ENCODE assay signal across 18 mouse cellular contexts in the genomic region with DNA sequence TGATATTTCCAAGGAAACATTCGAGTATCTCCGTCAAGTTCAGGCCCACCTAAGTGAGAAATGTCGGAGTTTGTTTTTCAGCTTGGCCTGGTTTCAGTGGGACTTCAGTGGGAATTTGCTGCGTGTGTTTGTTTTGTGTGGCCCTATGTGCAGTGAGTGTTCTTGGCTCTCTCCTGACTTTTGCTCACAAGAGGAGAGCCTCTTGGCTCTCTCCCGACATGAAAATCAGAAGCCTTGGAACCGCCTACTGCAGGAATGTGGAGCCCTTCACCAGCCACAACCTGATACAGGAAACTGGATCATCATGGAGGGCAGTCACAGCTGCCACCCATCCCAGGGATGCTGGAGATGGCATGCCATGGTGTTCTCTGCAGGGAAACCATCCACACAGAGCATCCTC.
DNase-seq lines count a peak whose midpoint lies in the region; ATAC-seq and TF ChIP-seq lines count a peak whose summit lies in the region.
"Had no signal": no experiment of that assay in that cellular context is flagged by ENCODE, and none has a peak within 500 bp of the region (broad histone marks: within the 10 kb centered on the region; RNA-seq: fewer than 3 reads in every experiment).

No protein-coding gene starts in this region.

- no peak overlapping the region for H3K4me3 ChIP-seq in gastrocnemius, adult 2 months
- no peak overlapping the region for H3K4me3 ChIP-seq in lung, postnatal 0 days (ENCODE audit: low read depth, low read length)
- H3K4me3 ChIP-seq in liver, embryonic 11.5 days (ENCODE audit: low read depth, low read length), result no peak overlapping the region
- H3K4me3 ChIP-seq: forebrain, embryonic 15.5 days; hindbrain, embryonic 12.5 days; hindbrain, embryonic 15.5 days had no signal

- DNase-seq in gastrocnemius, adult 2 months, result no peak
- DNase-seq in gastrocnemius, adult 8-10 months (ENCODE audit: low spot score in 2 of 2), result no peak
- peak; percentile 42 for DNase-seq in lung, postnatal 0 days (ENCODE audit: low spot score)
- peak; percentile 16 for DNase-seq in lung, postnatal 25 days (ENCODE audit: low spot score)
- DNase-seq in right cerebral cortex, postnatal 36 days (ENCODE audit: low spot score in 2 of 2), result no peak
- DNase-seq in liver, embryonic 11.5 days (ENCODE audit: low spot score), result no peak
- DNase-seq: adrenal gland, adult 8-10 months; adrenal gland, postnatal 25 days; cerebellum, adult 18-20 months; cerebellum, adult 9-10 months; cerebellum, postnatal 14 days; gastrocnemius, postnatal 14 days; heart, adult 11 months had no signal

- H3K36me3 ChIP-seq in lung, postnatal 0 days (ENCODE audit: insufficient read depth, low read length), result no peaks in the 10 kb centered on the region
- no peaks in the 10 kb centered on the region for H3K36me3 ChIP-seq in liver, embryonic 11.5 days (ENCODE audit: control insufficient read depth, insufficient read depth, low read length)
- H3K36me3 ChIP-seq: forebrain, embryonic 15.5 days; hindbrain, embryonic 12.5 days; hindbrain, embryonic 15.5 days had no signal

- intact Hi-C loops in gastrocnemius, adult 2 months (cut with DNase I), result no loop called here

- H3K27ac ChIP-seq in gastrocnemius, adult 2 months, result peak overlapping the region; percentile 20; the same call in 1 of the 2 replicates
- no peak overlapping the region for H3K27ac ChIP-seq in lung, postnatal 0 days (ENCODE audit: low read length)
- no peak overlapping the region for H3K27ac ChIP-seq in liver, embryonic 11.5 days (ENCODE audit: low read depth, low read length)
- H3K27ac ChIP-seq: forebrain, embryonic 15.5 days; hindbrain, embryonic 12.5 days; hindbrain, embryonic 15.5 days had no signal

- no peak overlapping the region for H3K4me2 ChIP-seq in lung, postnatal 0 days (replicated peaks; ENCODE audit: low read depth, low read length)
- no peak overlapping the region for H3K4me2 ChIP-seq in liver, embryonic 11.5 days
- H3K4me2 ChIP-seq: forebrain, embryonic 15.5 days; heart, embryonic 11.5 days; hindbrain, embryonic 12.5 days; hindbrain, embryonic 15.5 days had no signal

- H3K9me3 ChIP-seq in lung, postnatal 0 days (ENCODE audit: low read length), result no peaks in the 10 kb centered on the region
- no peaks in the 10 kb centered on the region for H3K9me3 ChIP-seq in liver, embryonic 11.5 days (ENCODE audit: control insufficient read depth, low read length)
- H3K9me3 ChIP-seq: forebrain, embryonic 15.5 days; hindbrain, embryonic 12.5 days; hindbrain, embryonic 15.5 days had no signal

- peak; percentile 76 for ATAC-seq in lung, postnatal 0 days
- no peak for ATAC-seq in liver, embryonic 11.5 days (replicated peaks; ENCODE audit: low FRiP score)
- ATAC-seq: activated CD4-positive, CD25-positive, alpha-beta regulatory T cell, adult 4 months; forebrain, embryonic 15.5 days had no signal

- H3K27me3 ChIP-seq in lung, postnatal 0 days (replicated peaks; ENCODE audit: insufficient read depth, low read length), result no peaks in the 10 kb centered on the region
- H3K27me3 ChIP-seq in liver, embryonic 11.5 days (replicated peaks; ENCODE audit: control insufficient read depth, insufficient read depth, low read length), result no peaks in the 10 kb centered on the region
- H3K27me3 ChIP-seq: hindbrain, embryonic 15.5 days had no signal

- 37% methylated on average over 6 of the region's 6 CpGs for WGBS in lung, postnatal 0 days
- 81% methylated on average over 6 of the region's 6 CpGs for WGBS in liver, embryonic 11.5 days

- no peak for TF ChIP-seq CTCF in gastrocnemius, adult 2 months (IDR thresholded peaks at IDR 0.05)
- TF ChIP-seq CTCF in lung, postnatal 0 days (IDR thresholded peaks at IDR 0.05), result no peak

- no peaks in the 10 kb centered on the region for H3K4me1 ChIP-seq in lung, postnatal 0 days (ENCODE audit: insufficient read depth, low read depth, low read length)
- peaks cover 2% of the 10 kb centered on the region; the same call in 1 of the 2 replicates for H3K4me1 ChIP-seq in liver, embryonic 11.5 days (replicated peaks; ENCODE audit: control insufficient read depth, insufficient read depth, low read length)
- H3K4me1 ChIP-seq: forebrain, embryonic 15.5 days; hindbrain, embryonic 12.5 days; hindbrain, embryonic 15.5 days had no signal

- TF ChIP-seq EP300 in lung, postnatal 0 days (IDR thresholded peaks at IDR 0.05), result no peak

- H3K9ac ChIP-seq in lung, postnatal 0 days (replicated peaks; ENCODE audit: low read depth), result no peak overlapping the region
- H3K9ac ChIP-seq in liver, embryonic 11.5 days (ENCODE audit: low read depth, low read length), result no peak overlapping the region
- H3K9ac ChIP-seq: forebrain, embryonic 15.5 days; hindbrain, embryonic 12.5 days; hindbrain, embryonic 15.5 days had no signal

Comparison
In these comparisons a context has a peak if more than half of its experiments do, and no peak if none do; other contexts are left out.
1. DNase-seq: peak in lung, postnatal 0 days (single experiment) and lung, postnatal 25 days (single experiment); none in gastrocnemius, adult 2 months (single experiment), gastrocnemius, adult 8-10 months (0 of 2), right cerebral cortex, postnatal 36 days (0 of 2) and liver, embryonic 11.5 days (single experiment).